Mouse (Mus musculus): ENCODE data around the gene Arl10. TPM values are rescaled to one million over a fixed set of nuclear protein-coding genes. Genes with fewer than 3 reads are reported as not detected.

Gene Arl10
- total RNA-seq, 1 experiment from 2014 or later = 13.0 TPM

GRCm38 (mm10) chr13:54577652-54578507, 3.1 kb downstream of the Arl10 start:
- ATAC-seq (ENCODE audit: extremely low read depth, insufficient number of reproducible peaks, low FRiP score, poor library complexity, severe bottlenecking) = peak; percentile 50

GRCm38 (mm10) chr13:54581385-54581784, 6.6 kb downstream of the Arl10 start:
- ATAC-seq (ENCODE audit: extremely low read depth, insufficient number of reproducible peaks, low FRiP score, poor library complexity, severe bottlenecking) = no peak

GRCm38 (mm10) chr13:54582126-54582525, 7.3 kb downstream of the Arl10 start:
- no peak for ATAC-seq (ENCODE audit: extremely low read depth, insufficient number of reproducible peaks, low FRiP score, poor library complexity, severe bottlenecking)

DNA sequence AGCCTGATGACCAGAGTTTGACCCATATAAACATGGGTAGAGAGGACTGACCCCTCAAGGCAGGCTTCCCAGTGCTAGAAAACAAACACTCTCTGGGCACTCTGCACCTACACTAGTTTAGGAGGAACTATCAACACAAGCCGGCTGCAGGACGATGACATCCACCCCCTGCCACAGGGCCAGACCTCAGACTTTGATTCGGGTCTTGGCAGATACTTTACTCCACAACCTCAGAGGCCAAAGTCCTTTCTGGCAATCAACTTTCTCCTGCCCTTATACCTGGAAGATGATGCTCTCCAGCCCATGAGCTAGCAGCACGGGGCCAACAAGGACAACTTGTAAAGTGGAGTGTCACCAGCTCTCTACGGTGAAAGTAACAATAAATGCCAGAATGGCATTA, 8.0 kb downstream of the Arl10 start:
- no peak for ATAC-seq (ENCODE audit: extremely low read depth, insufficient number of reproducible peaks, low FRiP score, poor library complexity, severe bottlenecking)

DNA sequence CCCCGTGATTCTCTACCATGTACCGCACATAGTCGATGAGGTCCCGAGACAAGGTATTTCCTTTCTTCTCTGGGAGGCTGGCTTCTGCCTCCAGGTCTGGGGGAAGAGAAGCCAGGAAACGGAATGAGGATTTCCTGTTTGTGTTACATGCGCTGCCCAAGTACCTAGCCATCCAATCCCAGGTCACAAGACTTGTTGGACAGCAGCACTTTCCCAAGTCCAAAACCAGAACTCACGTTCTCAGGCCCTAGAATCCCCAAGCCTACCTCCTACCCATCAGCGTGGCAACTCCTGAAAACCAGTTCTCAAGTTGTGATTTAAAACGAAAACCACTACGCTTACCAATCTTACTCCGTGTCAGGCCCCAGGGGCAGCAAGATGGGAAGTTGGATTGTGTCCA, 11.0 kb downstream of the Arl10 start:
- ATAC-seq (ENCODE audit: extremely low read depth, insufficient number of reproducible peaks, low FRiP score, poor library complexity, severe bottlenecking) = no peak

DNA sequence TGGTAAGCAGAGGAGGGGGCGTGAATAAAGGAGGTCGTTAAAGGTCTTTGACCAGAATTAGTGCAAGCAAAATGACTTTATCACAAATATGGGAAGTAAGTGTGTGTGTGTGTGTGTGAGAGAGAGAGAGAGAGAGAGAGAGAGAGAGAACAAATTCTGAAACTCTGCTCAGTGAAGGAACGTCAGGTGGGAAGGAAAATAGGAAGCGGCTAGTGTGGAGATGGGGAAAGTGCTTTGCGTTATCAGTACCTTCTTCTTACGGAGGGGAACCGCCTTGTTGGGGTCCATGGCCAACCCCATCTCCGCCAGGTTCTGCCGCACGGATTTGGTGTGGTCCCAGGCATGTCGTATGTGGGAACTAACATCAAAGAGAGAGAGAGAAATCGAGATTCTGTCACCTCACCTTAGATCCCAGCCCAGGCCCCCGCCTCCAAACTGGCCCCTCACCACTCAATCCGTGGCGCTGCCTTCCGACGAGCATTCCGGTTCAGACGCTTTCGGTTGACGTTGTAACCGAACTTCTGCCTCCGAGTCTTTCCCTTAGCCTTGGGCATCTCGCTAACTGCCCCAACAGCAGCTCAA, 14.7 kb downstream of the Arl10 start:
- ATAC-seq (ENCODE audit: extremely low read depth, insufficient number of reproducible peaks, low FRiP score, poor library complexity, severe bottlenecking) = no peak

DNA sequence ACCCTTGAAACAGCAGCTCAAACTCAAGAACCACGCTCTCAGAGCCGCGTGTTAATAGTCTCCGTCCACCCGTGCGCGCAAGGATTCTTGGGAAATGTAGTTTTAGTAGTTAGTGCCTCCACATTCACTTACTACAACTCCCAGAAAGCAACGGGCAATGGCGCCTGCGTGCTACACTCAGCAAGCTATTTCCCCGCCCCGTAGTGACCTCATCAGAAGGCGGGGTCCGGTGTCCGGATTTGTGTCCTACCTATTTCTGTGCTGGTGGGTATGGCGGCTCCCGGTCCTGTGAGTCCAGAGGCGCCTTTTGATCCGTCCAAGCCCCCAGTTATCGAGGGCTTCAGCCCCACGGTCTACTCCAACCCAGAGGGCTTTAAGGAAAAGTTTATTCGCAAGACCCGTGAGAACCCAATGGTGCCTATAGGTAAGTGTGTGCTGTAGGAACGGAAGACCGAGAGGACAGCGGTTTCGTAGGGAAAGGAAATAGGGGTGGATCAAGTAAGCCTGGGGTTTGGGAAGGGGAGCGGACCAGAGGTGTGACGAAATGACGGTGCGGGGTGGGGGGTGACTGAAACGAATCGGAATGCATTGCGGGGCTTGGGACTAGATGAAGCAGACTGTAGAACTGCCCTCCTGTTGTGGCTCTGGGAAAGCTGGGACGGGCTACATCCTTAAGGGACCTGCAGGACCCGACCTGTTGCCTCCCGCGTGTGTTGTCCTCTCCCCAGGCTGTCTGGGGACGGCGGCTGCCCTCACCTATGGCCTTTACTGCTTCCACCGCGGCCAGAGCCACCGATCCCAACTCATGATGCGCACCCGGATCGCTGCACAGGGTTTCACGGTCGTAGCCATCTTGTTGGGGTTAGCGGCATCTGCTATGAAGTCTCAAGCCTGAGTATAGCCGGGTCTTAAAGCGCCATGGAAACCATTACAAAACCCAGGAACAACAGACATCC, 15.5 kb downstream of the Arl10 start, which contains the start of the genes Nop16 and Higd2a:
Gene Nop16, minus strand, starts transcription at position 95 of the 956 bp plus-strand sequence.
Gene Higd2a, plus strand, starts transcription at position 212 of the 956 bp plus-strand sequence.
- ATAC-seq (ENCODE audit: extremely low read depth, insufficient number of reproducible peaks, low FRiP score, poor library complexity, severe bottlenecking) = peak; percentile 99

DNA sequence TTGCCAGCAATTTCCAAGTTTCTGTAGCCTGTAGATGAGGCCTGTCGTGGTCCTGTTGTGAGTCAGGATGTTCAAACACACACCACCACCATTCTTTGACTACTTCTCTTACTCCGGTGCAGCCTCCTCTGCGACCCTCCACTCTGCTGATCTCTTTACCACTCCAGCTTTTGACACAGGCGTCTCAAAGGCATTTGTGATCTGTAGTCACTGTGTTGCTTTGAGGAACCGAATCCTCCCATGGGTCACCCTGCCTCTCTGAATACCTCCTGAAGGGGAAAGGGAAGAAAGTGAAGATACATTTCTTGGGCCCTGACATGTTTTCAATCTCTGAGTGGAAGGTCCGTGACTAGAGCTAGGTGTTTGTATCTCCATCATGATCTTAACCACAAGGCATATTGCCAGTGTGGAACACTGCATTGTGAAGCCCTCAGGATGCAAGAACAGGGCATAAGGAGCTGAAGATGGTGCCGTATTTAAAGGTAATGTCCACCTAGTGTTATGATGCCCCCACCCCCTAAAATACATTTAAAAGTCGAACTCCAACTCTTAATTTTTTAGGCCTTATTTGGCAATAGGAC, 17.1 kb downstream of the Arl10 start:
- ATAC-seq (ENCODE audit: extremely low read depth, insufficient number of reproducible peaks, low FRiP score, poor library complexity, severe bottlenecking) = no peak

- ATAC-seq (ENCODE audit: extremely low read depth, insufficient number of reproducible peaks, low FRiP score, poor library complexity, severe bottlenecking) = no peak
These were observed 18.8 kb downstream of the Arl10 start for GRCm38 (mm10) chr13:54593617-54594016.

DNA sequence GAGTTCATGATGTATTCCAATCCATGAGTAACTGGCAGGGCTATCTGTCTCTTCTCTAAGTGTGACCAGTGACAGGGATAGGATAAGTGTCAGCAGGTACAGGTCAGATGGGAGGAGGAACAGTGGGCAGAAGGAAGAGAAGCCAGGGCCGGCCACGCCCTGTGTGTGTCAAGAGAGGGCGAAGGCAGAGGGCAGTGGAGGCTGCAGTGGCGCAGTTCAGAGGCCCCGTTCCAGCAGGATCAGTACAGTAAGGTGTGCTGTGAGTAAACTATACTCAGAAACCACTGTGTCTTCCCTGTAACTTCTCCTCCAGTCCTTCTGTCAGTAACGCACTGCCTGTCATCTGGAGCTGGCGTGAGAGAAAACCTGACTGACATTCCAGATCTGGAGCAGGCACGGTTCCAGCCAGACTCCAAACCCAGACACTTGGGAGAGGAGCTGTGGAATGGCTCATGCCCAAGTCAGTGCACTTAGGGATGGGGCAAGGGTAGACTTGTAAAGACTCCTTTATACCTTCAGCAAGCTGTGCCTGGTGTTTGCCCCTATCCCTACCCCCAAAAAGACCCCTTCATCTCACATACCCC, 21.4 kb downstream of the Arl10 start:
- no peak for ATAC-seq (ENCODE audit: extremely low read depth, insufficient number of reproducible peaks, low FRiP score, poor library complexity, severe bottlenecking)

DNA sequence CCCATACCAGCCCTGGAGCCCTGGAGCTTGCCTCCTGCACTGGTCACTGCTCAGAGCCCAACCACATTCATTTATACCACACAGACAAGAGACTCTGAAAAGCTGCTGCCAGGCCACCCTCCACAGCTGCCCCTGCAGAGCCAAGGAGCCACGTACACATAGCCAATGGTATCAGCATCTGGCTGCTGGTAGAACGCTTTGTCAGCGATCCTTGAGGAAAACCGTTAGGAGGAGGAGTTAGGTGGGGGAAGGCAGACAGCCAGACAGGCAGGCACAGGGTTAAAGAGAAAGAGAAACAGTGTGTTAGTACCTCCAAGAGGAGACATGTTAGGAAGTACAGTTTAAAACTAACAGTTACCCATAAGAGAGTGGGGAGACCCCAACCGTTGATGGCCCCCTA, 22.1 kb downstream of the Arl10 start:
- no peak for ATAC-seq (ENCODE audit: extremely low read depth, insufficient number of reproducible peaks, low FRiP score, poor library complexity, severe bottlenecking)

DNA sequence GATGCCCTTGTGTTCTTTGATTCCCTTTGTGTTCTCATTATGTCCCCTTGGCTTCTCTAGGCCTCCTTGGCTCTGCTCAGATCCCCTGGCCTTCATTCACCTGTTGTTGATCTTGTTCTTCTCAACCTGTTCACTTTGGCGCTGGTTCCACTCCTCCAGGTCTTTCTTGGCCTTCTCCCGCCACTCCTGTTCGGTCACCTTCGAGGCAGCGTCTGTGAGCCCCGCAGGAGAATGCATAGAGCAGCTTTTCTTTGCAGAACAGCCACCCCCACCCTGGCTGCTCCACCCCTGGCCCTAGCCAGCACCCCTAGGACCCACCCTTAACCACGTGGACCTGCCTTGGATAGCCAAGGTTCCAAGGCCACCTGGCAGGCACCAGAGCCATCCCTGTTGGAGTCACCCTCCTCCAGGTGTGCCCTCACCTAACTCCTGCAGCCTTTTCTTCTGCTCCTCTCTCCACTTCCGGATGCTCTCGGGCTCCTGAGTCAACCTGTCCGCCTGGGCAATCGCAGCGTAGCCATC, 23.9 kb downstream of the Arl10 start:
- no peak for ATAC-seq (ENCODE audit: extremely low read depth, insufficient number of reproducible peaks, low FRiP score, poor library complexity, severe bottlenecking)

GRCm38 (mm10) chr13:54602639-54603111, 27.9 kb downstream of the Arl10 start:
- ATAC-seq (ENCODE audit: extremely low read depth, insufficient number of reproducible peaks, low FRiP score, poor library complexity, severe bottlenecking) = no peak

DNA sequence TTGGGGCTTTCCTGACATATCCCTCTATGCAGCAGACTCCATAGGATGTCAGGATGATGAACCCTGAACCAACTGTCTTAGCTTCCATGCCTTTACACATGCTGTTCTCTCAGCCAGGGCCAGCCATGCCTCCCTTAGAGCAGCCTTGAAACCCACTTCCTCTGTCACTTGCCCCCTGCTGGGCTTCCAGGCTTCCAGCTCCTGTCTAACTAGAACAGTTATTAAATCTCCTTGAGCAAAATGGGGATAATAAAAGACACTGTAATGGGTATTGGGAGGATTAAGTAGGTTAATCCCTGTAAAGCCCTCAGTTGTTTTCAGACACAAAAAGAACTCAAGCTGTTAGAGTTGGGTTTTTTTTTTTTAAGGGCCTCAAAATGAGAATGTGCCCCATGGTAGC, 28.7 kb downstream of the Arl10 start:
- ATAC-seq (ENCODE audit: extremely low read depth, insufficient number of reproducible peaks, low FRiP score, poor library complexity, severe bottlenecking) = no peak

GRCm38 (mm10) chr13:54604221-54604620, 29.4 kb downstream of the Arl10 start:
- no peak for ATAC-seq (ENCODE audit: extremely low read depth, insufficient number of reproducible peaks, low FRiP score, poor library complexity, severe bottlenecking)

- no peak for ATAC-seq (ENCODE audit: extremely low read depth, insufficient number of reproducible peaks, low FRiP score, poor library complexity, severe bottlenecking)
These were observed 30.6 kb downstream of the Arl10 start for GRCm38 (mm10) chr13:54605426-54605825.

- ATAC-seq (ENCODE audit: extremely low read depth, insufficient number of reproducible peaks, low FRiP score, poor library complexity, severe bottlenecking) = no peak
These were observed 32.4 kb downstream of the Arl10 start for GRCm38 (mm10) chr13:54607204-54607603.

GRCm38 (mm10) chr13:54608002-54608401, 33.2 kb downstream of the Arl10 start:
- no peak for ATAC-seq (ENCODE audit: extremely low read depth, insufficient number of reproducible peaks, low FRiP score, poor library complexity, severe bottlenecking)

All from neutrophil, adult 5-6 weeks (primary cell).